Mouse (Mus musculus): ENCODE data around the gene Kti12. TPM values are rescaled to one million over a fixed set of nuclear protein-coding genes. Genes with fewer than 3 reads are reported as not detected.
A peak's percentile ranks its signal among the peaks of the same experiment; 100 is the strongest.

Gene Kti12
- polyA plus RNA-seq, 1 experiment from 2014 or later: 24.6 TPM

- H3K36me3 ChIP-seq: no peaks in the 10 kb centered on the region; the same call in 1 of the 2 replicates
- no peak for ATAC-seq (ENCODE audit: extremely low read depth, insufficient number of reproducible peaks, low FRiP score, low TSS enrichment)
- H3K27me3 ChIP-seq (replicated peaks): peaks cover 8% of the 10 kb centered on the region; the same call in 1 of the 2 replicates
- H3K9ac ChIP-seq: no peak overlapping the region
- no peak overlapping the region for H3K4me2 ChIP-seq
- H3K9me3 ChIP-seq: no peaks in the 10 kb centered on the region
- H3K27ac ChIP-seq (replicated peaks): no peak overlapping the region
- WGBS: 82% methylated on average over 5 of the region's 5 CpGs
- peaks cover 5% of the 10 kb centered on the region for H3K4me1 ChIP-seq
- no peak overlapping the region for H3K4me3 ChIP-seq
Observed at GRCm38 (mm10) chr4:108873746-108874145, 26.2 kb downstream of the Kti12 start.

DNA sequence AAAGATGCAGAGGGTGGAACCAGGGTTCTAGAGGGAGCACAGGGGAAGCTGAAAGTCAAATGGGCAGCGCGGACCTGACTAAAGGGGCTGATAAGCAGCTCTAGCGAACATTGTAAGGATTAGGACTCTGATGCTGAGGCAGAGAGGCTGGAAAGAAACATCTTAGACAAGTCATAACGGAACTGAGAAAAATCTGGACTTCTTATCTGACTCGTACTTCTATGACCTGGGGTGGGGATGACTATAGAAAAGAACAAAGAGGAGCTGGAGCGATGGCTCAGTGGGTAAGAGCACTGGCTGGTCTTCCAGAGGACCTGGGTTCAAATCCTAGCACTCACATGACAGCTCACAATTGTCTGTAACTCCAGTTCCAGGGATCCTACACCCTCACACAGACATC is 30.3 kb downstream of the Kti12 start:
- Histone ChIP-seq H3K9me3 (no peaks in the 10 kb centered on the region), H3K36me3 (no peaks in the 10 kb centered on the region), H3K4me2 (no peak overlapping the region), H3K4me1 (peaks cover 15% of the 10 kb centered on the region), H3K27ac (replicated peaks) (no peak overlapping the region), H3K9ac (no peak overlapping the region), H3K27me3 (replicated peaks) (peaks cover 13% of the 10 kb centered on the region), H3K4me3 (no peak overlapping the region)
- ATAC-seq (ENCODE audit: extremely low read depth, insufficient number of reproducible peaks, low FRiP score, low TSS enrichment): no peak
- 69% methylated on average over 6 of the region's 6 CpGs for WGBS

- Histone ChIP-seq H3K27ac (replicated peaks) (no peak within 1 kb of the TSS), H3K27me3 (replicated peaks) (peaks cover 13% of the 10 kb centered on the region), H3K9ac (peak within 1 kb of the TSS; percentile 76), H3K4me2 (peak within 1 kb of the TSS; percentile 95), H3K4me3 (peak within 1 kb of the TSS; percentile 62), H3K9me3 (no peaks in the 10 kb centered on the region), H3K36me3 (no peaks in the 10 kb centered on the region), H3K4me1 (peaks cover 15% of the 10 kb centered on the region)
- under 1% methylated on average over 46 of the region's 46 CpGs for WGBS
- ATAC-seq (ENCODE audit: extremely low read depth, insufficient number of reproducible peaks, low FRiP score, low TSS enrichment): peak; percentile 80
Observed at GRCm38 (mm10) chr4:108878963-108879822, 31.6 kb downstream of the Kti12 start, which contains the start of gene Rab3b. Gene Rab3b (plus strand): TSS chr4:108879063.

GRCm38 (mm10) chr4:108883815-108884214 is 36.2 kb downstream of the Kti12 start:
- H3K4me2 ChIP-seq: no peak overlapping the region
- no peak overlapping the region for H3K4me3 ChIP-seq
- H3K36me3 ChIP-seq: no peaks in the 10 kb centered on the region
- no peak for ATAC-seq (ENCODE audit: extremely low read depth, insufficient number of reproducible peaks, low FRiP score, low TSS enrichment)
- no peak overlapping the region for H3K27ac ChIP-seq (replicated peaks)
- peaks cover 6% of the 10 kb centered on the region; the same call in 1 of the 2 replicates for H3K27me3 ChIP-seq (replicated peaks)
- H3K9ac ChIP-seq: no peak overlapping the region
- WGBS: 45% methylated on average over 13 of the region's 13 CpGs
- H3K9me3 ChIP-seq: peaks cover 5% of the 10 kb centered on the region; the same call in 1 of the 2 replicates
- peaks cover 10% of the 10 kb centered on the region for H3K4me1 ChIP-seq

DNA sequence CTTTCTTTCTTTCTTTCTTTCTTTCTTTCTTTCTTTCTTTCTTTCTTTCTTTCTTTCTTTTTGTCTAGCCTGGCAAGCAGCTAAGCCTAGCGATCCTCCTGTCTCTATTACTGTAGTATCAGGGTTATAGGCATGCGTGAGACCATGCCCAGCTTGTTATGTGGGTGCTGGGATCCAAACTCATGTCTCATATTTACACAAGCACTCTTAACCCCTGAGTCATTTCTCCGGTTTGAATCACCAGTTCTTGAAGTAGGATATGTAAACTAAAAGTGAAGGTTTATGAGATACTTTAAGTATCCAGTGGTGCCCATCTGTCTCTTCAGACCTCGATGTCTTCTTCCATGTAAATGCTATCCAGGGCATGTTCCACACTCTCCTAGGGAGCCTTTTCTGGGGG is 39.9 kb downstream of the Kti12 start:
- Histone ChIP-seq H3K36me3 (no peaks in the 10 kb centered on the region), H3K4me1 (no peaks in the 10 kb centered on the region), H3K4me3 (no peak overlapping the region), H3K27ac (replicated peaks) (no peak overlapping the region), H3K9ac (no peak overlapping the region), H3K9me3 (peaks cover 5% of the 10 kb centered on the region; the same call in 1 of the 2 replicates), H3K27me3 (replicated peaks) (no peaks in the 10 kb centered on the region), H3K4me2 (no peak overlapping the region)
- no peak for ATAC-seq (ENCODE audit: extremely low read depth, insufficient number of reproducible peaks, low FRiP score, low TSS enrichment)
- 75% methylated on average over 4 of the region's 4 CpGs for WGBS

DNA sequence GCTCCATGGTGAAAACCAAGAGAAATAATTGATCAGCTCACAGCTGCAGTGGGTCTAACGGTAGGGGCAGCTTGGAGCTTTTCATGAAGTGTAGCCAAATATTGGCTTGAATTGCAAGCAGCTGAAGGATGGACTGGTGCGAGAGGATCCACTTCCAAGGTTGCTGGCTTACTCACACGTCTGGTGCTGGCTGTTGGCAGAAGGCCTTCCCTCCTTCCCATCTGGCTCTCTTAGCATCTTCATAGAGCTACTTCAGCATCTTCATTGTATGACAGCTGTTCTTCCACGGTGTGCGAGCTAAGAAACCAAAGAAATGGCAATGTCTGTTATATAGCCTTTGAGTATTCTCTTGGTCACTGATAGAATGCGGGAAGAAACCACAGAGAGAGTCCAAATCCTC is 43.3 kb downstream of the Kti12 start:
- 81% methylated on average over 6 of the region's 6 CpGs for WGBS
- H3K36me3 ChIP-seq: no peaks in the 10 kb centered on the region

More for the DNA sequence above, 43.3 kb downstream of the Kti12 start:
- Histone ChIP-seq H3K9me3 (peaks cover 5% of the 10 kb centered on the region; the same call in 1 of the 2 replicates), H3K27me3 (replicated peaks) (no peaks in the 10 kb centered on the region), H3K4me1 (no peaks in the 10 kb centered on the region), H3K4me3 (no peak overlapping the region), H3K9ac (no peak overlapping the region), H3K27ac (replicated peaks) (no peak overlapping the region), H3K4me2 (no peak overlapping the region)
- no peak for ATAC-seq (ENCODE audit: extremely low read depth, insufficient number of reproducible peaks, low FRiP score, low TSS enrichment)

Other genes with a start within 250 kb of the Kti12 start
- gene Cc2d1b, start 227.8 kb upstream of the Kti12 start, polyA plus RNA-seq (2015; fragmentation: Nextera tagmentation; extraction: Ambion mirVana): 14.7 and 15.3 TPM in 2 replicates
- gene 3110021N24Rik, start 128.1 kb upstream of the Kti12 start, polyA plus RNA-seq (2015; fragmentation: Nextera tagmentation; extraction: Ambion mirVana): 1.0 and 1.1 TPM in 2 replicates
- gene Zfyve9, start 67.0 kb upstream of the Kti12 start, polyA plus RNA-seq (2015; fragmentation: Nextera tagmentation; extraction: Ambion mirVana): 2.8 TPM in 2 replicates
- 163 and 171 TPM in 2 replicates for gene Btf3l4, start 14.2 kb upstream of the Kti12 start, polyA plus RNA-seq (2015; fragmentation: Nextera tagmentation; extraction: Ambion mirVana)
- gene Txndc12, start 13.2 kb upstream of the Kti12 start, polyA plus RNA-seq (2015; fragmentation: Nextera tagmentation; extraction: Ambion mirVana): 121 and 130 TPM in 2 replicates
- gene A730015C16Rik, start 834 bp downstream of the Kti12 start, polyA plus RNA-seq (2015; fragmentation: Nextera tagmentation; extraction: Ambion mirVana): 0.83 and 1.4 TPM in 2 replicates
- gene Rab3b, start 31.3 kb downstream of the Kti12 start, polyA plus RNA-seq (2015; fragmentation: Nextera tagmentation; extraction: Ambion mirVana): 6.7 TPM in 2 replicates
- 47.4 and 49.1 TPM in 2 replicates for gene Nrd1, start 152.9 kb downstream of the Kti12 start, polyA plus RNA-seq (2015; fragmentation: Nextera tagmentation; extraction: Ambion mirVana)

All from heart, embryonic 13.5 days (tissue).